Mouse (Mus musculus): ENCODE data around the gene Vmn1r148.
"Not testable (repeated sequence)": the region's sequence is repeated elsewhere in the genome, so short reads cannot be mapped to it uniquely, and the experiment has no call there.

Vmn1r148 gene

DNA sequence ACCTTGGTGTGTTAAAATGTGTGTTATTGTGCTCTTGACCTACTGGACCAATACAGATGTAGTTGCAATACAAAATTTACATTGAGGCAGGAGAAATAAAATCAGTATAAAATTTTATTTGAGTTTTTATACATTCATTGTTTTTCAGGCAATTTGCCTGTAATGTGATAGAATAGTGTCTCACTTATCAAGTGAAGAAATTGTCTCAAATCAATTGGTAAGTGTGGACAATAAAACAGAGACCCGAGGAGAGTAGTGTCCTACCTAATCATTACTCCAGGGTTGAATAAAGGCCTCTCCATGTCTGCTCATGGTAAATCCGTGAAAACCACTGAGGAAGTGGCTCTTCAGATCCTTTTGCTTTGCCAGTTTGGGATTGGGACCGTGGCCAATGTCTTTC is at the start of gene Vmn1r148:
TSS of gene Vmn1r148 (plus strand) at position 301 of the 400 bp plus-strand sequence.
- DNase-seq (ENCODE audit: low spot score) = not testable (repeated sequence)

DNA sequence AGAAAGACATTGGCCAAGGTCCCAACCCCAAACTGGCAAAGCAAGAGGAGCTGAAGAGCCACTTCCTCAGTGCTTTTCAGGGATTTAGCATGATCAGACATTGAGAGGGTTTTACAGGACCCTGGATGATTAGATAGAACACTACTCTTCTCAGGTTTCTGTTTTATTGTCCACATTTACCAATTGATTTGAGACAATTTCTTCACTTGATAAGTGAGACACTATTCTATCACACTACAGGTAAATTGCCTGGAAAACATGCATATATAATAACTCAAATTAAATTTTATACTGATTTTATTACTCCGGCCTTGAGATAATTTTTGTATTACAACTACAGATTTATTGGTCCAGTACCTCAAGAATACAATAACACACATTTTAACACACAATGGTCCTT is 42.4 kb upstream of the Vmn1r148 start, which contains the start of gene Gm8660:
TSS of gene Gm8660 (minus strand) at position 101 of the 400 bp plus-strand sequence.
- not testable (repeated sequence) for DNase-seq (ENCODE audit: low spot score)

- DNase-seq (ENCODE audit: low spot score) = not testable (repeated sequence)
Observed at GRCm38 (mm10) chr7:22438129-22438528, 24.7 kb downstream of the Vmn1r148 start, which contains the start of gene Vmn1r149. Vmn1r149 (minus strand) TSS chr7:22438229.

DNA sequence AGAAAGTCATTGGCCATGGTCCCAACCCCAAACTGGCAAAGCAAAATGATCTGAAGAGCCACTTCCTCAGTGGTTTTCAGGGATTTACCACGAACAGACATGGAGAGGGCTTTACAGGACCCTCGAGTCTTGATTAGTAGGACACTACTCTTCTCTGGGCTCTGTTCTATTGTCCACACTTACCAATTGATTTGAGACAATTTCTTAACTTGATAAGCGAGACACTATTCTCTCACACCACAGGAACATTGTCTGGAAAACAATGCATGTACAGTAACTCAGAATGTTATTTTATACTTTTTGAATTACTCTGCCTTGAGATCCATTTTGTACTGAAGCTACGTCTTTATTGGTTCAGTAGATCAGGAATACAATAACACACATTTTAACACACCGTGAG is 50.6 kb downstream of the Vmn1r148 start, which contains the start of gene Gm10665:
TSS of gene Gm10665 (minus strand) at position 101 of the 400 bp plus-strand sequence.
- DNase-seq (ENCODE audit: low spot score) = not testable (repeated sequence)
